Mouse (Mus musculus) right cerebral cortex, postnatal 10 days (tissue): Measurements from ENCODE around the gene Fdps.

Experiments used
- DNase-seq, 2 experiments: peaks; one replicate each; pipeline ENCODE4 v3.0.0; 2021; ENCODE audit warnings: low spot score in 2 of 2

Gene Fdps

GRCm38 (mm10) chr3:89101812-89102494 is at the start of gene Fdps:
Gene Fdps, minus strand, starts transcription at chr3:89101959.
- peak; percentile 98 to 100 for DNase-seq

GRCm38 (mm10) chr3:89148567-89148966 is 46.8 kb upstream of the Fdps start:
- DNase-seq, result no peak

GRCm38 (mm10) chr3:89147979-89148311 is 46.2 kb upstream of the Fdps start:
- no peak for DNase-seq

- DNase-seq, result no peak
These were observed 45.6 kb upstream of the Fdps start for GRCm38 (mm10) chr3:89147101-89147978.

GRCm38 (mm10) chr3:89145566-89145965 is 43.8 kb upstream of the Fdps start:
- DNase-seq, result no peak

- no peak for DNase-seq
These were observed 43.1 kb upstream of the Fdps start for GRCm38 (mm10) chr3:89144821-89145220.

GRCm38 (mm10) chr3:89136365-89136764 is 34.6 kb upstream of the Fdps start:
- no peak for DNase-seq

- no peak for DNase-seq
These were observed 34.2 kb upstream of the Fdps start, which contains the start of gene Pklr for GRCm38 (mm10) chr3:89135958-89136357. Gene Pklr, plus strand, starts transcription at chr3:89136142.

GRCm38 (mm10) chr3:89133752-89134151 is 32.0 kb upstream of the Fdps start:
- DNase-seq, result no peak

- no peak for DNase-seq
These were observed 31.3 kb upstream of the Fdps start for GRCm38 (mm10) chr3:89133063-89133450.

- peak; percentile 54 to 56 for DNase-seq
These were observed 30.7 kb upstream of the Fdps start for GRCm38 (mm10) chr3:89132285-89133062.

- DNase-seq, result peak; percentile 71 to 86
These were observed 30.1 kb upstream of the Fdps start for GRCm38 (mm10) chr3:89131816-89132215.

- no peak for DNase-seq
These were observed 28.1 kb upstream of the Fdps start for GRCm38 (mm10) chr3:89129908-89130307.

- no peak for DNase-seq
These were observed 24.2 kb upstream of the Fdps start for GRCm38 (mm10) chr3:89125981-89126380.

GRCm38 (mm10) chr3:89124241-89124640 is 22.5 kb upstream of the Fdps start:
- DNase-seq, result no peak

GRCm38 (mm10) chr3:89123313-89123712 is 21.6 kb upstream of the Fdps start:
- DNase-seq, result no peak

GRCm38 (mm10) chr3:89115522-89115921 is 13.8 kb upstream of the Fdps start:
- no peak for DNase-seq

GRCm38 (mm10) chr3:89113058-89113457 is 11.3 kb upstream of the Fdps start:
- DNase-seq, result no peak

- DNase-seq, result no peak
These were observed 6.4 kb upstream of the Fdps start for GRCm38 (mm10) chr3:89108146-89108545.

- DNase-seq, result no peak
These were observed 5.8 kb upstream of the Fdps start for GRCm38 (mm10) chr3:89107545-89107944.

- no peak for DNase-seq
These were observed 5.1 kb upstream of the Fdps start for GRCm38 (mm10) chr3:89106881-89107280.

- no peak for DNase-seq
These were observed 1.5 kb upstream of the Fdps start for GRCm38 (mm10) chr3:89103291-89103595.
